Mouse (Mus musculus) left cerebral cortex, postnatal 25 days (tissue): ENCODE measurements around the gene Kdm4a. TPM values are rescaled to one million over a fixed set of nuclear protein-coding genes. Genes with fewer than 3 reads are reported as not detected.

Experiments
- microRNA-seq, 2 experiments: library from miRNA; unstranded; fragments of <30 nt; microRNA quantifications; one replicate each; pipeline ENCODE4 v1.2.0; 2022
- total RNA-seq, 2 experiments: library from RNA; stranded (reverse); gene quantifications; 2 replicates each; pipeline ENCODE4 v1.2.3; 2021

Gene Kdm4a
- total RNA-seq, 2 experiments from 2014 or later: 38.3 to 42.2 TPM

Small RNA genes lying within 50 kb of the gene (microRNA-seq; reads per million reads assigned to microRNA genes)
- 1.7 reads per million in 2 experiments for gene Mir7226

Other genes starting within 250 kb of the Kdm4a start
- gene St3gal3, start 45.1 kb downstream of the Kdm4a start, total RNA-seq: 10 to 100 TPM; 43.5 to 44.3 TPM
- 100 to 1,000 TPM; 134 to 135 TPM for gene Ptprf, start 111.4 kb upstream of the Kdm4a start, total RNA-seq
- 10 to 100 TPM; 30.6 to 43.8 TPM for gene Szt2, start 229.2 kb upstream of the Kdm4a start, total RNA-seq
- gene Med8, start 229.3 kb upstream of the Kdm4a start, total RNA-seq: 10 to 100 TPM; 58.8 to 63.1 TPM
- gene Elovl1, start 248.1 kb upstream of the Kdm4a start, total RNA-seq: 10 to 100 TPM; 23.3 to 28.6 TPM